Mouse (Mus musculus): ENCODE results near the gene Cad. TPM values are rescaled to one million over a fixed set of nuclear protein-coding genes. Genes with fewer than 3 reads are reported as not detected.

The Cad gene
- polyA plus RNA-seq, 1 experiment from 2014 or later = 32.4 TPM

GRCm38 (mm10) chr5:31094100-31094798 lies 39.7 kb downstream of the Cad start:
- no peak overlapping the region for H3K27ac ChIP-seq

GRCm38 (mm10) chr5:31094799-31095691 lies 40.5 kb downstream of the Cad start:
- peaks cover 33% of the 10 kb centered on the region for H3K4me1 ChIP-seq
- 0 out of 2 replicates have a peak, but pooled peaks have one; percentile 11 for ATAC-seq (ENCODE audit: low FRiP score)
- no peaks in the 10 kb centered on the region for H3K9me3 ChIP-seq (replicated peaks)
- no peaks in the 10 kb centered on the region for H3K36me3 ChIP-seq
- under 1% methylated on average over 59 of the region's 59 CpGs for WGBS
- H3K27me3 ChIP-seq = peaks cover 95% of the 10 kb centered on the region
- H3K9ac ChIP-seq = no peak overlapping the region
- H3K27ac ChIP-seq = no peak overlapping the region
- H3K4me2 ChIP-seq (replicated peaks) = peak overlapping the region; percentile 51
- H3K4me3 ChIP-seq = peak overlapping the region; percentile 22

More at GRCm38 (mm10) chr5:31094100-31094798, 39.7 kb downstream of the Cad start:
- Histone ChIP-seq H3K9ac (no peak overlapping the region), H3K4me3 (peak overlapping the region; percentile 22), H3K27me3 (peaks cover 98% of the 10 kb centered on the region), H3K4me2 (replicated peaks) (peak overlapping the region; percentile 51), H3K36me3 (no peaks in the 10 kb centered on the region), H3K4me1 (peaks cover 33% of the 10 kb centered on the region), H3K9me3 (replicated peaks) (no peaks in the 10 kb centered on the region)
- ATAC-seq (ENCODE audit: low FRiP score) = 0 out of 2 replicates have a peak, but pooled peaks have one; percentile 12
- 2% methylated on average over 29 of the region's 29 CpGs for WGBS

- Histone ChIP-seq H3K27ac (no peak overlapping the region), H3K9ac (no peak overlapping the region), H3K4me2 (replicated peaks) (peak overlapping the region; percentile 51), H3K9me3 (replicated peaks) (no peaks in the 10 kb centered on the region), H3K27me3 (peaks cover 86% of the 10 kb centered on the region), H3K4me3 (peak overlapping the region; percentile 22; the same call in 1 of the 2 replicates), H3K36me3 (no peaks in the 10 kb centered on the region), H3K4me1 (peaks cover 33% of the 10 kb centered on the region)
- ATAC-seq (ENCODE audit: low FRiP score) = no peak
- 24% methylated on average over 11 of the region's 11 CpGs for WGBS
These were observed 41.3 kb downstream of the Cad start for GRCm38 (mm10) chr5:31095711-31096480.

- H3K4me3 ChIP-seq = no peak within 1 kb of the TSS
- no peak within 1 kb of the TSS for H3K27ac ChIP-seq
- H3K9ac ChIP-seq = no peak within 1 kb of the TSS
- no peaks in the 10 kb centered on the region for H3K9me3 ChIP-seq (replicated peaks)
- ATAC-seq (ENCODE audit: low FRiP score) = no peak
- no peak within 1 kb of the TSS for H3K4me2 ChIP-seq (replicated peaks)
- WGBS = 85% methylated on average over 9 of the region's 9 CpGs
- H3K4me1 ChIP-seq = no peaks in the 10 kb centered on the region
- H3K27me3 ChIP-seq = peaks cover 6% of the 10 kb centered on the region; the same call in 1 of the 2 replicates
- no peaks in the 10 kb centered on the region for H3K36me3 ChIP-seq
These were observed 51.3 kb downstream of the Cad start, which contains the start of gene Dnajc5g for GRCm38 (mm10) chr5:31105814-31106335. Gene Dnajc5g, plus strand, starts transcription at chr5:31106285.

GRCm38 (mm10) chr5:31108000-31108490 lies 53.5 kb downstream of the Cad start, which contains the start of gene Slc30a3:
Gene Slc30a3, minus strand, starts transcription at chr5:31108237.
- Histone ChIP-seq H3K27me3 (peaks cover 6% of the 10 kb centered on the region; the same call in 1 of the 2 replicates), H3K9ac (no peak within 1 kb of the TSS), H3K27ac (no peak within 1 kb of the TSS), H3K9me3 (replicated peaks) (no peaks in the 10 kb centered on the region), H3K4me3 (no peak within 1 kb of the TSS), H3K36me3 (no peaks in the 10 kb centered on the region), H3K4me1 (no peaks in the 10 kb centered on the region), H3K4me2 (replicated peaks) (no peak within 1 kb of the TSS)
- 90% methylated on average over 18 of the region's 18 CpGs for WGBS
- no peak for ATAC-seq (ENCODE audit: low FRiP score)

- Histone ChIP-seq H3K27me3 (no peaks in the 10 kb centered on the region), H3K4me2 (replicated peaks) (no peak overlapping the region), H3K27ac (no peak overlapping the region), H3K9ac (no peak overlapping the region), H3K9me3 (replicated peaks) (no peaks in the 10 kb centered on the region), H3K4me3 (no peak overlapping the region), H3K36me3 (no peaks in the 10 kb centered on the region), H3K4me1 (no peaks in the 10 kb centered on the region)
- no peak for ATAC-seq (ENCODE audit: low FRiP score)
- WGBS = 39% methylated on average over 7 of the region's 7 CpGs
These were observed 56.2 kb downstream of the Cad start for GRCm38 (mm10) chr5:31110781-31111180.

- Histone ChIP-seq H3K36me3 (no peaks in the 10 kb centered on the region), H3K9ac (no peak within 1 kb of the TSS), H3K9me3 (replicated peaks) (no peaks in the 10 kb centered on the region), H3K4me1 (no peaks in the 10 kb centered on the region), H3K27ac (no peak within 1 kb of the TSS), H3K4me2 (replicated peaks) (no peak within 1 kb of the TSS), H3K27me3 (peaks cover 8% of the 10 kb centered on the region; the same call in 1 of the 2 replicates), H3K4me3 (no peak within 1 kb of the TSS)
- no peak for ATAC-seq (ENCODE audit: low FRiP score)
- 41% methylated on average over 3 of the region's 3 CpGs for WGBS
These were observed 61.8 kb downstream of the Cad start, which contains the start of gene Trim54 for GRCm38 (mm10) chr5:31116354-31116753. Gene Trim54, plus strand, starts transcription at chr5:31116712.

- H3K27me3 ChIP-seq = peaks cover 8% of the 10 kb centered on the region; the same call in 1 of the 2 replicates
- no peaks in the 10 kb centered on the region for H3K9me3 ChIP-seq (replicated peaks)
- H3K4me3 ChIP-seq = no peak overlapping the region
- H3K36me3 ChIP-seq = no peaks in the 10 kb centered on the region
- no peaks in the 10 kb centered on the region for H3K4me1 ChIP-seq
- no peak for ATAC-seq (ENCODE audit: low FRiP score)
- no peak overlapping the region for H3K9ac ChIP-seq
- H3K27ac ChIP-seq = no peak overlapping the region
- WGBS = 29% methylated on average over 10 of the region's 10 CpGs
- H3K4me2 ChIP-seq (replicated peaks) = no peak overlapping the region
These were observed 62.3 kb downstream of the Cad start for GRCm38 (mm10) chr5:31116912-31117311.

- H3K4me2 ChIP-seq (replicated peaks) = no peak overlapping the region
- H3K36me3 ChIP-seq = no peaks in the 10 kb centered on the region
- ATAC-seq (ENCODE audit: low FRiP score) = no peak
- peaks cover 8% of the 10 kb centered on the region; the same call in 1 of the 2 replicates for H3K27me3 ChIP-seq
- no peak overlapping the region for H3K9ac ChIP-seq
- no peak overlapping the region for H3K27ac ChIP-seq
- H3K4me1 ChIP-seq = no peaks in the 10 kb centered on the region
- no peaks in the 10 kb centered on the region for H3K9me3 ChIP-seq (replicated peaks)
- WGBS = 91% methylated on average over 8 of the region's 8 CpGs
- no peak overlapping the region for H3K4me3 ChIP-seq
These were observed 66.5 kb downstream of the Cad start for GRCm38 (mm10) chr5:31121111-31121510.

- Histone ChIP-seq H3K4me1 (no peaks in the 10 kb centered on the region), H3K27me3 (no peaks in the 10 kb centered on the region), H3K27ac (no peak overlapping the region), H3K36me3 (no peaks in the 10 kb centered on the region), H3K9ac (no peak overlapping the region), H3K4me3 (no peak overlapping the region), H3K4me2 (replicated peaks) (no peak overlapping the region), H3K9me3 (replicated peaks) (no peaks in the 10 kb centered on the region)
- 36% methylated on average over 2 of the region's 2 CpGs for WGBS
- no peak for ATAC-seq (ENCODE audit: low FRiP score)
These were observed 68.9 kb downstream of the Cad start for GRCm38 (mm10) chr5:31123481-31123880.

GRCm38 (mm10) chr5:31126050-31126449 lies 71.5 kb downstream of the Cad start:
- 40% methylated on average over 5 of the region's 5 CpGs for WGBS
- Histone ChIP-seq H3K4me3 (no peak overlapping the region), H3K9me3 (replicated peaks) (no peaks in the 10 kb centered on the region), H3K27ac (no peak overlapping the region), H3K36me3 (no peaks in the 10 kb centered on the region), H3K4me2 (replicated peaks) (no peak overlapping the region), H3K27me3 (no peaks in the 10 kb centered on the region; the same call in 1 of the 2 replicates), H3K4me1 (no peaks in the 10 kb centered on the region), H3K9ac (no peak overlapping the region)
- no peak for ATAC-seq (ENCODE audit: low FRiP score)

All from hindbrain, embryonic 12.5 days (tissue).